Mouse (Mus musculus) left cerebral cortex, postnatal 10 days (tissue): Measurements from ENCODE around the gene Stxbp1. TPM values are rescaled to one million over a fixed set of nuclear protein-coding genes. Genes with fewer than 3 reads are reported as not detected.

Source experiments
- DNase-seq, 2 experiments: peaks; one replicate each; pipeline ENCODE4 v3.0.0; 2021 to 2022; ENCODE audit warnings: low spot score in 2 of 2, mixed read lengths in 1 of 2; ENCODE audit errors: extremely low spot score in 1 of 2
- intact Hi-C: fragments of 180-260 bp; cut with DNase I; formaldehyde crosslinking; loops from one replicate; pipeline ENCODE4 v1.15.1; 2025
- total RNA-seq, 2 experiments: library from RNA; stranded (reverse); gene quantifications; 2 replicates each; pipeline ENCODE4 v1.2.3; 2021

Gene Stxbp1
- total RNA-seq, 2 experiments from 2014 or later: 862 to 881 TPM

- DNase-seq: peak in 1 of 2 experiments; percentile 80
- intact Hi-C loops: no loop called here
These were observed 105.5 kb downstream of the Stxbp1 start for GRCm38 (mm10) chr2:32741273-32742172.

GRCm38 (mm10) chr2:32740916-32741272 is 106.2 kb downstream of the Stxbp1 start, which contains the start of gene 6330409D20Rik:
Gene 6330409D20Rik, minus strand, starts transcription at chr2:32741016.
- DNase-seq: no peak
- intact Hi-C loops: no loop called here

GRCm38 (mm10) chr2:32739311-32739710 is 107.7 kb downstream of the Stxbp1 start:
- no peak for DNase-seq
- intact Hi-C loops: no loop called here

Other genes starting within 250 kb of the Stxbp1 start
- gene St6galnac6, start 247.5 kb downstream of the Stxbp1 start, total RNA-seq: 100 to 1,000 TPM; 122 to 127 TPM
- gene Ak1, start 225.5 kb downstream of the Stxbp1 start, total RNA-seq: 100 to 1,000 TPM; 156 TPM
- 10 to 100 TPM; 24.9 to 25.2 TPM for gene Eng, start 200.7 kb downstream of the Stxbp1 start, total RNA-seq
- 10 to 100 TPM; 11.4 to 14.4 TPM for gene Fpgs, start 143.1 kb downstream of the Stxbp1 start, total RNA-seq
- gene Cdk9, start 134.2 kb downstream of the Stxbp1 start, total RNA-seq: 10 to 100 TPM; 89.3 to 92.5 TPM
- gene Sh2d3c, start 126.2 kb downstream of the Stxbp1 start, total RNA-seq: 10 to 100 TPM; 33.0 to 37.3 TPM
- 1 to 10 TPM; 2.3 to 2.9 TPM for gene 6330409D20Rik, start 106.2 kb downstream of the Stxbp1 start, total RNA-seq
- gene Tor2a, start 90.0 kb downstream of the Stxbp1 start, total RNA-seq: 10 to 100 TPM; 28.6 to 28.9 TPM
- gene Ttc16, start 71.6 kb downstream of the Stxbp1 start, total RNA-seq: under 1 TPM; 0.22 to 0.36 TPM
- 10 to 100 TPM in 1 of 2 experiments, 1 to 10 TPM in 1; 8.4 to 10.3 TPM for gene Ptrh1, start 71.5 kb downstream of the Stxbp1 start, total RNA-seq
- not detected for gene Cfap157, start 62.8 kb downstream of the Stxbp1 start, total RNA-seq
- gene Fam129b, start 28.9 kb upstream of the Stxbp1 start, total RNA-seq: 10 to 100 TPM; 26.0 to 26.6 TPM
- 100 to 1,000 TPM; 145 to 166 TPM for gene Rpl12, start 114.3 kb upstream of the Stxbp1 start, total RNA-seq
- 10 to 100 TPM; 36.3 to 38.9 TPM for gene Lrsam1, start 114.4 kb upstream of the Stxbp1 start, total RNA-seq
- 10 to 100 TPM; 22.5 to 25.4 TPM for gene Slc2a8, start 134.8 kb upstream of the Stxbp1 start, total RNA-seq